ENCODE assay signal across 36 mouse cellular contexts in the genomic region with DNA sequence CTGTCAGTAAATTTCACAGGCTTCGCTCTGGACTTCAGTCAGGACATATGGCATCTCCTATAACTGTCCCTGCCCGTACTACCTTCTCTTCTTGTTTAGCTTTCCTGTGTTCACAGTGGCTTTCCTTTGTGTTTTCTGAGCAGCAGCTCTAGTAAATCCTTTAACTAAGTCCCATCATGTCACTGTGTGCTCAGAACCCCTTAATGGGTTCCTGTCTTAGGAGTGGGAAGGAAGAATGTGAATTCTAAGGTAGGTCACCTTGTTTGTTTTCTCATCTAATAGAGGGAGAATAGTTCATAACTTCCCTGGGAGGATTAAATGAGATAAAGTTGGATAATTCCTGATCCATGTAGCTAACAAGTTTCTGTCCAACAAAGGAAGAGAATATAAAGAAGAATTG. TPM values are rescaled to one million over a fixed set of nuclear protein-coding genes. Genes with fewer than 3 reads are reported as not detected.
"Had no signal": no experiment of that assay in that cellular context is flagged by ENCODE, and none has a peak within 500 bp of the region (broad histone marks: within the 10 kb centered on the region; RNA-seq: fewer than 3 reads in every experiment).

A gene (minus strand): TSS at position 101 of the 400 bp plus-strand sequence.

- H3K27me3 ChIP-seq: embryonic facial prominence, embryonic 12.5 days; embryonic facial prominence, embryonic 15.5 days; forebrain, embryonic 12.5 days; forebrain, embryonic 13.5 days; forebrain, embryonic 15.5 days had no signal

- ATAC-seq: forebrain, embryonic 13.5 days; forebrain, embryonic 14.5 days; forebrain, embryonic 15.5 days; forebrain, embryonic 16.5 days; forebrain, postnatal 0 days had no signal

- H3K9me3 ChIP-seq: embryonic facial prominence, embryonic 12.5 days; embryonic facial prominence, embryonic 15.5 days; forebrain, embryonic 10.5 days; forebrain, embryonic 12.5 days; forebrain, embryonic 13.5 days; forebrain, embryonic 15.5 days; heart, embryonic 10.5 days had no signal

- H3K9ac ChIP-seq: embryonic facial prominence, embryonic 12.5 days; embryonic facial prominence, embryonic 15.5 days; forebrain, embryonic 12.5 days; forebrain, embryonic 13.5 days; forebrain, embryonic 15.5 days; forebrain, postnatal 0 days had no signal

- H3K36me3 ChIP-seq: embryonic facial prominence, embryonic 12.5 days; embryonic facial prominence, embryonic 15.5 days; forebrain, embryonic 10.5 days; forebrain, embryonic 12.5 days; forebrain, embryonic 15.5 days; heart, embryonic 10.5 days had no signal

- H3K4me1 ChIP-seq: embryonic facial prominence, embryonic 15.5 days; forebrain, embryonic 12.5 days; forebrain, embryonic 13.5 days; forebrain, embryonic 15.5 days had no signal

- H3K4me2 ChIP-seq: embryonic facial prominence, embryonic 12.5 days; embryonic facial prominence, embryonic 15.5 days; forebrain, embryonic 12.5 days; forebrain, embryonic 13.5 days; forebrain, embryonic 15.5 days had no signal

- H3K4me3 ChIP-seq: embryonic facial prominence, embryonic 12.5 days; embryonic facial prominence, embryonic 15.5 days; erythroblast, embryonic 14.5 days; forebrain, embryonic 10.5 days; forebrain, embryonic 12.5 days; forebrain, embryonic 13.5 days; forebrain, embryonic 15.5 days; heart, adult 2 months; heart, embryonic 10.5 days had no signal

- DNase-seq: cerebellum, adult 2 months; cerebellum, adult 8-10 months; cerebellum, adult 9-10 months; cerebellum, adult 9-11 months; cerebellum, postnatal 10 days; cerebellum, postnatal 14 days; cerebellum, postnatal 25 days; cerebellum, postnatal 36 days; embryo, embryonic 11 days; forebrain, postnatal 0 days; gastrocnemius, postnatal 10 days; gastrocnemius, postnatal 14 days; gastrocnemius, postnatal 25 days; heart, adult 18-20 months; heart, adult 2 months had no signal

- H3K27ac ChIP-seq: embryonic facial prominence, embryonic 12.5 days; embryonic facial prominence, embryonic 15.5 days; forebrain, embryonic 10.5 days; forebrain, embryonic 12.5 days; forebrain, embryonic 13.5 days; forebrain, embryonic 15.5 days; heart, adult 2 months; heart, embryonic 10.5 days had no signal

RNA-seq across cellular contexts. Expression of the gene that starts here (rescaled TPM):
- total RNA-seq: common myeloid progenitor, adult 5-6 weeks; forebrain, postnatal 0 days; gastrocnemius, adult 18-20 months; gastrocnemius, adult 8-10 months; gastrocnemius, postnatal 10 days; gastrocnemius, postnatal 14 days; gastrocnemius, postnatal 25 days; gastrocnemius, postnatal 4 days; granulocyte monocyte progenitor cell, adult 5-6 weeks; heart, adult 18-20 months; heart, adult 2 months; heart, adult 8-10 months had no signal
- polyA plus RNA-seq: cerebellum, adult 2 months; cortical plate, adult 2 months; embryonic facial prominence, embryonic 11.5 days; embryonic facial prominence, embryonic 14.5 days; erythroblast, embryonic 14.5 days; forebrain, embryonic 10.5 days; forebrain, embryonic 11.5 days; forebrain, embryonic 12.5 days; forebrain, embryonic 13.5 days; forebrain, embryonic 14.5 days; forebrain, embryonic 15.5 days; forebrain, embryonic 16.5 days; forebrain, postnatal 0 days; frontal cortex, adult 2 months; heart, adult 2 months had no signal
